Mouse (Mus musculus): Measurements from ENCODE around the gene Asrgl1.
A peak's percentile ranks its signal among the peaks of the same experiment; 100 is the strongest.

DNA sequence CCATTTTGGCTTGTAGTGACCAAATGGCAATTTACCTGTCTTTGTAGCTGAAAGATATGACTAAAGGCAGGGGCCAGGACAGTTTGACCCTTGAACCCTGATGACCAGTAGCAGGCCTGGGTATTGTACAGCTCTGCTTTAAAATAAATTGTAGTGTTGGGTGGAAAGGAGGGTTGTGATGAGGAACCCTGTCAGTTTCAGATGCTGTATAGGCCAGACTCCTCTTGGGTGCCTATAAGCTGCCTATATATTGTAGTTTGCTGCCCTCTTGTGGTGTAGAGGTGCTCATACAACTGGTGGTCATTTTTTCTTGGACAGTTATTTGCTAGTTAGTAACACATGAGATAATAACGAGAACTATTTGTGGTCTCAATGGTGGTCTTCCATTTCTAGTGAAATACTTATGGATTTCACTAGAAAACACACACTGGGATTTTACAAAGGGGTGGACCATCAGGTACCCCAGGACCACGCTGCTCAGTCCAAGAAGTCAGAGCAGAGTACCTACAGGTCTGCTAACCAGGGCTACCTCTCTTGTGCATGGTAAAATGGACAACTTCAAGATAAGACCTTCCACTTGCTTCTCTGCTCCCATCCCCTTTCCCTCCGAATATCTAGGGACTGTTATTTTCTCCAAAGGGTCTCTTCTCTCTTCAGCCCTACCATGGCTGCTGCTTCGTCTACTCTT is 25.1 kb downstream of the Asrgl1 start:
- TF ChIP-seq POLR2A (IDR thresholded peaks at IDR 0.05; ENCODE audit: extremely low read depth, insufficient read depth, low read length): no peak
- TF ChIP-seq CTCF (IDR thresholded peaks at IDR 0.05; ENCODE audit: low read depth, low read length): peak; percentile 20; the same call in 1 of the 2 replicates

Measured in liver, adult 2 months (tissue).